Mouse (Mus musculus): Measurements from ENCODE around the gene Galc. TPM values are rescaled to one million over a fixed set of nuclear protein-coding genes. Genes with fewer than 3 reads are reported as not detected.

The Galc gene
- total and polyA plus RNA-seq, 3 experiments = not detected

DNA sequence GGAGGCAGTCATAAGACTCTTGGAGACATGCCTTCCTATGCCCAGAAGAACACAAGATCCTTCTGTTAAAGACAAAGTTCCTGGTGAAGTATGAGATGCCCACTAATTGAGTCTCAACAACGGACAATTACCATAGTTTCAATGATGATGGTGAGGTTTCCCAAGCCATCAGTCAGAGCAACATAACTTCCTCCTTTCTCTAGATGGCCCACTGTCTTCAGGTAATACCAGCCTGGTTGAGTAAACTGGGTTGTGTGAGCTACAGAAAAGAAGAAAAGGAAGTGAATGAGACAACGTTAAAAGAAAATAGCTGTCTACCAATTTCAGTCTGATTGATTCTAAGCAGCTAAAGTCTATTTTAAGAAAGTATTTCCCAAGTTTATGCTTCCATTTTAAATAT is 32.2 kb downstream of the Galc start:
- no peaks in the 10 kb centered on the region for H3K27me3 ChIP-seq (ENCODE audit: control insufficient read depth in 1 of 2, insufficient read depth in 2 of 2, low read length in 2 of 2)
- no peak overlapping the region for H3K9ac ChIP-seq (ENCODE audit: control insufficient read depth, low read depth, low read length, poor library complexity, severe bottlenecking)
- DNase-seq (ENCODE audit: low read depth, low spot score) = no peak
- no peaks in the 10 kb centered on the region for H3K79me2 ChIP-seq (ENCODE audit: control insufficient read depth, insufficient read depth, low read length, poor library complexity)
- no peaks in the 10 kb centered on the region for H3K36me3 ChIP-seq (ENCODE audit: control insufficient read depth in 1 of 2, insufficient read depth in 2 of 2, low read length in 2 of 2)
- no peaks in the 10 kb centered on the region for H3K4me1 ChIP-seq (ENCODE audit: control insufficient read depth in 1 of 2, insufficient read depth in 2 of 2, low read length in 2 of 2)
- TF ChIP-seq TBP (IDR thresholded peaks at IDR 0.05; ENCODE audit: low read depth, low read length) (no peak), CTCF (IDR thresholded peaks at IDR 0.05 in 2 of 3, conservative IDR thresholded peaks at IDR 0.05 in 1 of 3; ENCODE audit: control insufficient read depth in 1 of 3, insufficient read depth in 1 of 3, low read depth in 2 of 3, low read length in 3 of 3, poor library complexity in 1 of 3, severe bottlenecking in 1 of 3) (no peak), GABPA (IDR thresholded peaks at IDR 0.05; ENCODE audit: low read depth, low read length) (no peak), POLR2A (IDR thresholded peaks at IDR 0.05; ENCODE audit: control insufficient read depth in 1 of 2, insufficient read depth in 1 of 2, low read depth in 1 of 2, low read length in 2 of 2, poor library complexity in 1 of 2) (no peak), BHLHE40 (IDR thresholded peaks at IDR 0.05; ENCODE audit: borderline replicate concordance, low read depth, low read length) (no peak), ETS1 (IDR thresholded peaks at IDR 0.05; ENCODE audit: low read depth, low read length) (no peak)
- H3K9me3 ChIP-seq (replicated peaks; ENCODE audit: insufficient read depth, low read length) = no peaks in the 10 kb centered on the region
- H3K4me3 ChIP-seq (ENCODE audit: control insufficient read depth in 1 of 2, insufficient read depth in 1 of 2, low read depth in 2 of 2, low read length in 2 of 2) = no peak overlapping the region
- no peak overlapping the region for H3K27ac ChIP-seq (ENCODE audit: control insufficient read depth, low read depth, low read length)

DNA sequence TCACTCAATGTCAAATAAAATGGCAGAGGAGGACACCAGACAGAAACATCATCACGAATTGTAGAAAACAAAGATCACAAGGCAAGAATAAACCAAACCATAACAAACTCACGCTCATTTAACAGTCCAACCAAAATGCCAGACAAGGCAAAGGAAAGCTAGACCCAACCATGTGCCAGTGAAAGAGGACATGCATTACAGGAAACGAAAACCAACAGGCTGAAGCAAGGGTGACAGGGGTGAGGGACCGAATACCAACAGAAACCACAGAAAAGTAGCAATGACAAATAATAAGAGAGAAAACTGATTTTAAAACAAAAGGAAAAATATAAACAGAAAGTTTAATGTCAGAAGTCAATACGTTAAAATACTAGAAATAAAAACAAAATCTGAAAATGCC is 36.0 kb downstream of the Galc start:
- Histone ChIP-seq H3K27me3 (ENCODE audit: control insufficient read depth in 1 of 2, insufficient read depth in 2 of 2, low read length in 2 of 2) (no peaks in the 10 kb centered on the region), H3K9me3 (replicated peaks; ENCODE audit: insufficient read depth, low read length) (no peaks in the 10 kb centered on the region), H3K27ac (ENCODE audit: control insufficient read depth, low read depth, low read length) (no peak overlapping the region), H3K4me1 (ENCODE audit: control insufficient read depth in 1 of 2, insufficient read depth in 2 of 2, low read length in 2 of 2) (no peaks in the 10 kb centered on the region), H3K36me3 (ENCODE audit: control insufficient read depth in 1 of 2, insufficient read depth in 2 of 2, low read length in 2 of 2) (no peaks in the 10 kb centered on the region), H3K79me2 (ENCODE audit: control insufficient read depth, insufficient read depth, low read length, poor library complexity) (no peaks in the 10 kb centered on the region), H3K4me3 (ENCODE audit: control insufficient read depth in 1 of 2, insufficient read depth in 1 of 2, low read depth in 2 of 2, low read length in 2 of 2) (no peak overlapping the region), H3K9ac (ENCODE audit: control insufficient read depth, low read depth, low read length, poor library complexity, severe bottlenecking) (no peak overlapping the region)
- no peak for DNase-seq (ENCODE audit: low read depth, low spot score)
- TF ChIP-seq MAFK (IDR thresholded peaks at IDR 0.05; ENCODE audit: borderline replicate concordance, low read depth, low read length) = no peak
- TF ChIP-seq TAL1 (IDR thresholded peaks at IDR 0.05; ENCODE audit: low read length) = no peak
- TF ChIP-seq GABPA (IDR thresholded peaks at IDR 0.05; ENCODE audit: low read depth, low read length) = no peak
- no peak for TF ChIP-seq POLR2AphosphoS2 (IDR thresholded peaks at IDR 0.05; ENCODE audit: low read length)
- TF ChIP-seq ZNF384 (IDR thresholded peaks at IDR 0.05; ENCODE audit: low read depth, low read length) = no peak
- TF ChIP-seq EP300 (IDR thresholded peaks at IDR 0.05; ENCODE audit: low read depth in 1 of 2, low read length in 2 of 2) = no peak
- TF ChIP-seq KAT2A (conservative IDR thresholded peaks at IDR 0.05; ENCODE audit: low read depth, low read length) = no peak
- TF ChIP-seq MEF2A (IDR thresholded peaks at IDR 0.05; ENCODE audit: extremely low read depth, insufficient replicate concordance, low read depth, low read length, poor library complexity, severe bottlenecking) = no peak

DNA sequence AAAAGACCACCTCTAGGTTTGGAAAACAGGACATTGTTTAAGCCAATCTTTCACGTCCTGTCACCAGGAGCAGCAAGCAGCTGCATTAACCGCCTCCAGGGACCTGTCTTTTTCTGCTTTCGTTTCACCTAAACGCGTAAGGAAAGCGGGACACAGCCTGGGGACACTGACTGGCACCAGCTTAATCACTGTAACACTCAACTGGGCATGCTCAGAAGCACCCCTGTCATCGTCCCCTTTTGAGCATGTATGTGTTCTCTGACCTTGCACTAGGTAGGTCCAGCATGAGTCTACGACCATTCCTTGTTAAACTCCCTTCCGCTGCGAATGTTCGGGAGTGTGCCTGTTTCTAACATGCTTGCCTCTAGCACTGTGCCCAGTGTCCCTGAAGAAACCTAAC is 42.8 kb downstream of the Galc start:
- no peaks in the 10 kb centered on the region for H3K4me1 ChIP-seq (ENCODE audit: control insufficient read depth in 1 of 2, insufficient read depth in 2 of 2, low read length in 2 of 2)
- no peak overlapping the region for H3K27ac ChIP-seq (ENCODE audit: control insufficient read depth, low read depth, low read length)
- no peaks in the 10 kb centered on the region for H3K36me3 ChIP-seq (ENCODE audit: control insufficient read depth in 1 of 2, insufficient read depth in 2 of 2, low read length in 2 of 2)
- H3K79me2 ChIP-seq (ENCODE audit: control insufficient read depth, insufficient read depth, low read length, poor library complexity) = no peaks in the 10 kb centered on the region
- no peak overlapping the region for H3K9ac ChIP-seq (ENCODE audit: control insufficient read depth, low read depth, low read length, poor library complexity, severe bottlenecking)
- H3K27me3 ChIP-seq (ENCODE audit: control insufficient read depth in 1 of 2, insufficient read depth in 2 of 2, low read length in 2 of 2) = no peaks in the 10 kb centered on the region
- DNase-seq (ENCODE audit: low read depth, low spot score) = no peak
- TF ChIP-seq SIN3A (IDR thresholded peaks at IDR 0.05; ENCODE audit: low read length) = no peak
- no peak for TF ChIP-seq MYC (IDR thresholded peaks at IDR 0.05; ENCODE audit: low read depth, low read length)
- no peak for TF ChIP-seq MAFK (IDR thresholded peaks at IDR 0.05; ENCODE audit: borderline replicate concordance, low read depth, low read length)
- TF ChIP-seq BHLHE40 (IDR thresholded peaks at IDR 0.05; ENCODE audit: borderline replicate concordance, low read depth, low read length) = no peak
- no peak for TF ChIP-seq POLR2AphosphoS5 (IDR thresholded peaks at IDR 0.05; ENCODE audit: borderline replicate concordance, low read depth, low read length)
- no peak for TF ChIP-seq MAZ (IDR thresholded peaks at IDR 0.05; ENCODE audit: low read depth, low read length)
- no peak for TF ChIP-seq CTCF (IDR thresholded peaks at IDR 0.05 in 2 of 3, conservative IDR thresholded peaks at IDR 0.05 in 1 of 3; ENCODE audit: control insufficient read depth in 1 of 3, insufficient read depth in 1 of 3, low read depth in 2 of 3, low read length in 3 of 3, poor library complexity in 1 of 3, severe bottlenecking in 1 of 3)
- TF ChIP-seq SMC3 (IDR thresholded peaks at IDR 0.05; ENCODE audit: low read depth, low read length) = no peak
- TF ChIP-seq ELF1 (IDR thresholded peaks at IDR 0.05; ENCODE audit: low read depth, low read length) = no peak
- H3K9me3 ChIP-seq (replicated peaks; ENCODE audit: insufficient read depth, low read length) = no peaks in the 10 kb centered on the region
- H3K4me3 ChIP-seq (ENCODE audit: control insufficient read depth in 1 of 2, insufficient read depth in 1 of 2, low read depth in 2 of 2, low read length in 2 of 2) = no peak overlapping the region

All from MEL (cell line).